In genomic region chr7:138734254-138734653, GRCm38 (mm10) we compare ENCODE assay signal across 9 mouse cellular contexts.
DNase-seq lines count a peak whose midpoint lies in the region; ATAC-seq and TF ChIP-seq lines count a peak whose summit lies in the region.
"Had no signal": no experiment of that assay in that cellular context is flagged by ENCODE, and none has a peak within 500 bp of the region (broad histone marks: within the 10 kb centered on the region; RNA-seq: fewer than 3 reads in every experiment).

No protein-coding gene starts in this region.

- no peak overlapping the region for H3K9ac ChIP-seq in forebrain, postnatal 0 days
- H3K9ac ChIP-seq in forebrain, embryonic 15.5 days (replicated peaks) = no peak overlapping the region
- no peak overlapping the region for H3K9ac ChIP-seq in midbrain, embryonic 14.5 days (replicated peaks; ENCODE audit: low read length)
- H3K9ac ChIP-seq in midbrain, embryonic 16.5 days (ENCODE audit: low read depth, low read length) = no peak overlapping the region
- no peak overlapping the region for H3K9ac ChIP-seq in limb, embryonic 11.5 days (ENCODE audit: low read length)
- no peak overlapping the region for H3K9ac ChIP-seq in stomach, postnatal 0 days (ENCODE audit: low read length)
- H3K9ac ChIP-seq: heart, embryonic 13.5 days had no signal

- H3K4me1 ChIP-seq in forebrain, postnatal 0 days (ENCODE audit: insufficient read depth) = no peaks in the 10 kb centered on the region
- no peaks in the 10 kb centered on the region for H3K4me1 ChIP-seq in forebrain, embryonic 15.5 days
- no peaks in the 10 kb centered on the region for H3K4me1 ChIP-seq in midbrain, embryonic 14.5 days (ENCODE audit: control insufficient read depth, insufficient read depth, low read length)
- no peaks in the 10 kb centered on the region for H3K4me1 ChIP-seq in midbrain, embryonic 16.5 days (ENCODE audit: control insufficient read depth, insufficient read depth, low read length)
- H3K4me1 ChIP-seq in limb, embryonic 11.5 days (ENCODE audit: control insufficient read depth, insufficient read depth, low read length) = no peaks in the 10 kb centered on the region
- H3K4me1 ChIP-seq in stomach, postnatal 0 days (replicated peaks; ENCODE audit: control insufficient read depth, insufficient read depth) = no peaks in the 10 kb centered on the region
- H3K4me1 ChIP-seq: heart, embryonic 13.5 days had no signal

- TF ChIP-seq CTCF in forebrain, postnatal 0 days (IDR thresholded peaks at IDR 0.05; ENCODE audit: low read depth) = peak; percentile 64
- TF ChIP-seq CTCF in stomach, postnatal 0 days (IDR thresholded peaks at IDR 0.05; ENCODE audit: low read depth) = peak; percentile 75

- no peak overlapping the region for H3K27ac ChIP-seq in forebrain, postnatal 0 days (ENCODE audit: low read depth, low read length)
- no peak overlapping the region for H3K27ac ChIP-seq in forebrain, embryonic 15.5 days (replicated peaks)
- H3K27ac ChIP-seq in midbrain, embryonic 14.5 days (replicated peaks; ENCODE audit: low read depth, low read length) = no peak overlapping the region
- H3K27ac ChIP-seq in midbrain, embryonic 16.5 days (ENCODE audit: low read length) = no peak overlapping the region
- no peak overlapping the region for H3K27ac ChIP-seq in limb, embryonic 11.5 days (replicated peaks; ENCODE audit: low read depth, low read length)
- no peak overlapping the region for H3K27ac ChIP-seq in stomach, postnatal 0 days (replicated peaks)
- H3K27ac ChIP-seq: heart, embryonic 13.5 days had no signal

- DNase-seq in forebrain, postnatal 0 days = peak; percentile 26
- DNase-seq in midbrain, embryonic 14.5 days = peak; percentile 60
- peak; percentile 68 for DNase-seq in adrenal gland, postnatal 10 days
- peak; percentile 70 for DNase-seq in limb, embryonic 11.5 days (ENCODE audit: low spot score)
- peak; percentile 37 for DNase-seq in stomach, postnatal 0 days (ENCODE audit: low spot score)

- no peaks in the 10 kb centered on the region for H3K27me3 ChIP-seq in forebrain, postnatal 0 days (ENCODE audit: insufficient read depth, low read length)
- H3K27me3 ChIP-seq in forebrain, embryonic 15.5 days = no peaks in the 10 kb centered on the region
- no peaks in the 10 kb centered on the region for H3K27me3 ChIP-seq in midbrain, embryonic 14.5 days (ENCODE audit: control insufficient read depth, insufficient read depth, low read length)
- no peaks in the 10 kb centered on the region for H3K27me3 ChIP-seq in midbrain, embryonic 16.5 days (ENCODE audit: control insufficient read depth, insufficient read depth, low read depth, low read length)
- H3K27me3 ChIP-seq in limb, embryonic 11.5 days (ENCODE audit: control insufficient read depth, insufficient read depth, low read length) = no peaks in the 10 kb centered on the region
- no peaks in the 10 kb centered on the region for H3K27me3 ChIP-seq in stomach, postnatal 0 days (ENCODE audit: control insufficient read depth, insufficient read depth, low read length)
- H3K27me3 ChIP-seq: heart, embryonic 13.5 days had no signal

- no peaks in the 10 kb centered on the region for H3K9me3 ChIP-seq in forebrain, postnatal 0 days (ENCODE audit: low read length)
- H3K9me3 ChIP-seq in forebrain, embryonic 15.5 days = no peaks in the 10 kb centered on the region
- H3K9me3 ChIP-seq in midbrain, embryonic 14.5 days (ENCODE audit: control insufficient read depth, low read length) = no peaks in the 10 kb centered on the region
- H3K9me3 ChIP-seq in midbrain, embryonic 16.5 days (replicated peaks; ENCODE audit: control insufficient read depth, low read length, poor library complexity, severe bottlenecking) = no peaks in the 10 kb centered on the region
- H3K9me3 ChIP-seq in limb, embryonic 11.5 days (ENCODE audit: control insufficient read depth, low read length) = no peaks in the 10 kb centered on the region
- H3K9me3 ChIP-seq in stomach, postnatal 0 days (ENCODE audit: control insufficient read depth, low read length) = no peaks in the 10 kb centered on the region
- H3K9me3 ChIP-seq: heart, embryonic 13.5 days had no signal

- no peak for ATAC-seq in forebrain, postnatal 0 days
- ATAC-seq in forebrain, embryonic 15.5 days (replicated peaks) = no peak
- no peak for ATAC-seq in midbrain, embryonic 14.5 days (ENCODE audit: low FRiP score, low TSS enrichment)
- no peak for ATAC-seq in midbrain, embryonic 16.5 days
- ATAC-seq in frontal cortex, adult (ENCODE audit: low TSS enrichment) = peak; percentile 69; the same call in 1 of the 2 replicates
- no peak for ATAC-seq in limb, embryonic 11.5 days (ENCODE audit: insufficient number of reproducible peaks, low FRiP score, low TSS enrichment, low read depth)
- no peak for ATAC-seq in stomach, postnatal 0 days (ENCODE audit: low FRiP score, low TSS enrichment)

- H3K36me3 ChIP-seq in forebrain, postnatal 0 days (ENCODE audit: insufficient read depth) = no peaks in the 10 kb centered on the region
- H3K36me3 ChIP-seq in forebrain, embryonic 15.5 days = no peaks in the 10 kb centered on the region
- no peaks in the 10 kb centered on the region for H3K36me3 ChIP-seq in midbrain, embryonic 14.5 days (ENCODE audit: control insufficient read depth, insufficient read depth, low read length)
- no peaks in the 10 kb centered on the region for H3K36me3 ChIP-seq in midbrain, embryonic 16.5 days (ENCODE audit: control insufficient read depth, insufficient read depth, low read length)
- H3K36me3 ChIP-seq in limb, embryonic 11.5 days (ENCODE audit: control insufficient read depth, insufficient read depth, low read length) = no peaks in the 10 kb centered on the region
- no peaks in the 10 kb centered on the region for H3K36me3 ChIP-seq in stomach, postnatal 0 days (ENCODE audit: control insufficient read depth, insufficient read depth, low read length)
- H3K36me3 ChIP-seq: heart, embryonic 13.5 days had no signal

- H3K4me3 ChIP-seq in forebrain, postnatal 0 days (ENCODE audit: low read depth, low read length) = no peak overlapping the region
- H3K4me3 ChIP-seq in forebrain, embryonic 15.5 days = no peak overlapping the region
- no peak overlapping the region for H3K4me3 ChIP-seq in midbrain, embryonic 14.5 days (replicated peaks; ENCODE audit: low read depth, low read length)
- H3K4me3 ChIP-seq in midbrain, embryonic 16.5 days (ENCODE audit: low read depth, low read length) = no peak overlapping the region
- no peak overlapping the region for H3K4me3 ChIP-seq in limb, embryonic 11.5 days (ENCODE audit: low read depth, low read length)
- H3K4me3 ChIP-seq in stomach, postnatal 0 days (ENCODE audit: low read depth, low read length) = no peak overlapping the region
- H3K4me3 ChIP-seq: heart, embryonic 13.5 days had no signal

- no peak for TF ChIP-seq EP300 in stomach, postnatal 0 days (optimal IDR thresholded peaks at IDR 0.05)

- WGBS in forebrain, postnatal 0 days = 28% methylated on average over 4 of the region's 4 CpGs
- WGBS in forebrain, embryonic 15.5 days = 35% methylated on average over 4 of the region's 4 CpGs
- 25% methylated on average over 4 of the region's 4 CpGs for WGBS in midbrain, embryonic 14.5 days
- WGBS in midbrain, embryonic 16.5 days = 33% methylated on average over 4 of the region's 4 CpGs
- 28% methylated on average over 4 of the region's 4 CpGs for WGBS in limb, embryonic 11.5 days
- 18% methylated on average over 4 of the region's 4 CpGs for WGBS in stomach, postnatal 0 days

- H3K4me2 ChIP-seq in forebrain, postnatal 0 days (ENCODE audit: low read depth) = no peak overlapping the region
- no peak overlapping the region for H3K4me2 ChIP-seq in forebrain, embryonic 15.5 days (replicated peaks)
- H3K4me2 ChIP-seq in midbrain, embryonic 14.5 days (ENCODE audit: low read length) = no peak overlapping the region
- H3K4me2 ChIP-seq in midbrain, embryonic 16.5 days (ENCODE audit: low read length) = no peak overlapping the region
- H3K4me2 ChIP-seq in limb, embryonic 11.5 days (ENCODE audit: low read depth, severe bottlenecking) = no peak overlapping the region
- no peak overlapping the region for H3K4me2 ChIP-seq in stomach, postnatal 0 days (replicated peaks; ENCODE audit: low read depth)
- H3K4me2 ChIP-seq: heart, embryonic 13.5 days had no signal
